Mouse (Mus musculus) G1E (cell line): ENCODE results near the gene Gm13420. TPM values are rescaled to one million over a fixed set of nuclear protein-coding genes. Genes with fewer than 3 reads are reported as not detected.

ENCODE experiments used
- ATAC-seq: 2 replicates; pipeline ENCODE4 v1.8.0; 2016; ENCODE audit warnings: mild to moderate bottlenecking; ENCODE audit not compliant: insufficient number of reproducible peaks, poor library complexity, low FRiP score, severe bottlenecking; ENCODE audit errors: extremely low read depth
- DNase-seq: peaks from one replicate; pipeline ENCODE4 v3.0.0; 2012; ENCODE audit warnings: low spot score
- H3K27me3 ChIP-seq: 2 replicates; pipeline ENCODE4 v1.6.1; 2012; ENCODE audit warnings: mild to moderate bottlenecking, low read length, inconsistent platforms; ENCODE audit not compliant: insufficient read depth
- H3K36me3 ChIP-seq: replicated peaks from 2 replicates; pipeline ENCODE3; 2012; ENCODE audit warnings: mild to moderate bottlenecking, inconsistent platforms
- H3K4me1 ChIP-seq: 2 replicates; pipeline ENCODE4 v1.6.1; 2012; ENCODE audit warnings: low read depth, low read length, inconsistent platforms, mixed read lengths; ENCODE audit not compliant: insufficient read depth
- H3K4me3 ChIP-seq: 2 replicates; pipeline ENCODE4 v1.5.1; 2012; ENCODE audit warnings: low read depth, mild to moderate bottlenecking, inconsistent platforms, low read length, moderate library complexity, mixed read lengths
- H3K9me3 ChIP-seq: replicated peaks from 2 replicates; pipeline ENCODE4 v1.6.1; 2012; ENCODE audit warnings: inconsistent platforms
- CTCF ChIP-seq: IDR thresholded peaks from 2 replicates; pipeline ENCODE4 v1.5.1; 2012; ENCODE audit warnings: low read depth, low read length, inconsistent platforms, mixed read lengths
- GATA1 ChIP-seq: IDR thresholded peaks from 2 replicates; pipeline ENCODE4 v1.6.1; 2012; ENCODE audit warnings: borderline replicate concordance, low read length, inconsistent platforms, mixed read lengths
- GATA2 ChIP-seq: IDR thresholded peaks from 2 replicates; pipeline ENCODE4 v1.6.1; 2012; ENCODE audit warnings: low read depth, low read length, inconsistent platforms, borderline replicate concordance
- POLR2AphosphoS5 ChIP-seq: IDR thresholded peaks from 2 replicates; pipeline ENCODE4 v1.6.1; 2012; ENCODE audit warnings: low read depth, low read length, inconsistent platforms; ENCODE audit not compliant: insufficient replicate concordance
- TAL1 ChIP-seq: conservative IDR thresholded peaks from 2 replicates; pipeline ENCODE4 v1.6.1; 2012; ENCODE audit warnings: low read depth, low read length, inconsistent platforms, mixed read lengths
- polyA plus RNA-seq: library from polyadenylated mRNA; stranded (reverse); fragments of >175 nt; gene quantifications from 2 replicates; pipeline ENCODE4 v1.2.3, GENCODE M21; 2012
- total RNA-seq, 2 experiments: library from RNA; stranded (forward) in 1 of 2; stranded (reverse) in 1 of 2; fragments of 200-1000 nt in 1 of 2; fragments of >200 nt in 1 of 2; fragmentation: Nextera tagmentation in 1 of 2; gene quantifications; 2 replicates each; pipeline ENCODE4 v1.2.3; 2014 to 2017

The Gm13420 gene
- total and polyA plus RNA-seq, 3 experiments = not detected

- no peak for ATAC-seq
- peaks cover 39% of the 10 kb centered on the region for H3K36me3 ChIP-seq
- DNase-seq = no peak
- TF ChIP-seq TAL1 (no peak), GATA1 (no peak), POLR2AphosphoS5 (no peak), GATA2 (no peak), CTCF (no peak)
- peaks cover under 1% of the 10 kb centered on the region; the same call in 1 of the 2 replicates for H3K27me3 ChIP-seq
- no peak overlapping the region for H3K4me3 ChIP-seq
- peaks cover 12% of the 10 kb centered on the region for H3K4me1 ChIP-seq
- H3K9me3 ChIP-seq = no peaks in the 10 kb centered on the region
Measured at GRCm38 (mm10) chr2:29773323-29773722, 21.8 kb upstream of the Gm13420 start.

GRCm38 (mm10) chr2:29771611-29772461 is 20.4 kb upstream of the Gm13420 start:
- TF ChIP-seq TAL1 (no peak), POLR2AphosphoS5 (no peak; the same call in 1 of the 2 replicates), CTCF (no peak), GATA2 (no peak), GATA1 (no peak)
- no peak for ATAC-seq
- no peaks in the 10 kb centered on the region for H3K9me3 ChIP-seq
- H3K4me1 ChIP-seq = peaks cover 10% of the 10 kb centered on the region
- no peak for DNase-seq
- peaks cover 24% of the 10 kb centered on the region for H3K36me3 ChIP-seq
- H3K27me3 ChIP-seq = peaks cover 14% of the 10 kb centered on the region
- no peak overlapping the region for H3K4me3 ChIP-seq

DNA sequence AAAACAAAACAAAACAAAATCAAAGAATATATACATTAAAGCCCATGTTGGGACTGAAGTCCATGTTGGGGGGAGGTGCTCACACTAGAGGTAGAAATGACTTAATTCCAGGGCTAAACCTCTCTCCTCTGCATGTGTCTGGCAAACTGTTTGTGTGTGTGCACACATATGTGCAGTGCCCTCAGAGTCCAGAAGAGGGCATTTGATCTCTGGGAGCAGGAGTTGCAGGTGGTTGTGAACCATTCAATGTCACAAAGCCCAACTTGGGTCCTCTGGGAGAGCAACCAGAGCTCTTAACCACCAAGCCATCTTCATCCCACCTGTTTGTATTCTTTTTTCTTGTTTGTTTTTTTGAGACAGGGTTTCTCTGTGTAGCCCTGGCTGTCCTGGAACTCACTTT is 18.7 kb upstream of the Gm13420 start:
- no peaks in the 10 kb centered on the region for H3K9me3 ChIP-seq
- peaks cover 22% of the 10 kb centered on the region for H3K27me3 ChIP-seq
- ATAC-seq = no peak
- peaks cover 10% of the 10 kb centered on the region for H3K4me1 ChIP-seq
- TF ChIP-seq TAL1 (no peak), GATA1 (no peak), GATA2 (no peak), CTCF (no peak), POLR2AphosphoS5 (no peak)
- H3K4me3 ChIP-seq = no peak overlapping the region
- H3K36me3 ChIP-seq = peaks cover 9% of the 10 kb centered on the region
- no peak for DNase-seq

DNA sequence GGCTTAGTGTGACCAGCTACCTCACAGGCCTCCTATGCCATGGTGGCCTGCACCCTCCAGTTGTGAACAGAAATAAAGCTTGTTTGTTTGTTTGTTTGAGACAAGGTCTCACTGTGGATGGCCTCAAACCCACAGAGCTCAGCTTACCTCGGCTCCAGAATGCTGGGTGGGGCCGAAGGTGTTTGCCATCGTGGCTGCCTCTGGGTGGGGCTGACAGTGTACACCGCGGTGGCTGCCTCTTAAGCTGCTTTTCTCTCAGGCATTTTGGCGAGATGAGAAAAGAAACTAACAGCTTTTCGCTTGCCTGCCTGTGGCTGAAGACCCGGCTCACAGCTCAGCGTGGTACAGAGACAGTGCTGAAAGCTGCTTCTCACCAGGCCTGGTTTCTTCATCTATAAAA is 17.4 kb upstream of the Gm13420 start:
- peaks cover 10% of the 10 kb centered on the region for H3K4me1 ChIP-seq
- no peak for ATAC-seq
- TF ChIP-seq CTCF (no peak), TAL1 (no peak), GATA2 (no peak), GATA1 (no peak), POLR2AphosphoS5 (no peak)
- no peak overlapping the region for H3K4me3 ChIP-seq
- H3K9me3 ChIP-seq = no peaks in the 10 kb centered on the region
- peaks cover 6% of the 10 kb centered on the region for H3K36me3 ChIP-seq
- no peak for DNase-seq
- peaks cover 22% of the 10 kb centered on the region for H3K27me3 ChIP-seq

- DNase-seq = no peak
- no peak overlapping the region for H3K4me3 ChIP-seq
- H3K4me1 ChIP-seq = peaks cover 2% of the 10 kb centered on the region
- TF ChIP-seq GATA2 (no peak), TAL1 (no peak)
- peaks cover 2% of the 10 kb centered on the region for H3K36me3 ChIP-seq
- ATAC-seq = no peak
- no peaks in the 10 kb centered on the region for H3K9me3 ChIP-seq
- peaks cover 25% of the 10 kb centered on the region for H3K27me3 ChIP-seq
Measured at GRCm38 (mm10) chr2:29767976-29768709, 16.7 kb upstream of the Gm13420 start.

DNA sequence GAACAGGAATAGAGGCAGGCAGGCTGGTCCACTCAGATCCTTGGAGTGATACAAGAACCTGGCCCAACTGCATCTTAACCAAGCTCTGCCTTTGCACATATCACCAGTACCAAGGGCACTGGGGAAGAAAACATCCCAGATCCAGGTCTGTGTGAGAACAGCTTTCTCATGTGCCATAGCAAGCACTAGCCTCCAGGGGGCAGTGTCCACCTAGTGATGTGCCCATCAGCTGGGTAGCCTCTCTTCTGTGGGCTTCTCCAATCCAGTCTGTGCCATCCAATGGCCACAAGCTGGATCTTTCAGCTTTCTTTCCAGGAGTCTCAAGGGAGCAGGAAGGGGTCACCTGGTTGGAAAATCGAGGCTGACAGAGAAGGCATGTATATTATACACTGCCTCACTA is 13.3 kb upstream of the Gm13420 start:
- Histone ChIP-seq H3K9me3 (no peaks in the 10 kb centered on the region), H3K4me1 (peaks cover 2% of the 10 kb centered on the region; the same call in 1 of the 2 replicates), H3K36me3 (no peaks in the 10 kb centered on the region), H3K4me3 (no peak overlapping the region), H3K27me3 (peaks cover 46% of the 10 kb centered on the region)
- no peak for ATAC-seq
- TF ChIP-seq CTCF (peak; percentile 80), GATA2 (no peak), GATA1 (no peak), TAL1 (no peak), POLR2AphosphoS5 (no peak)
- peak; percentile 35 for DNase-seq
